Mouse (Mus musculus) megakaryocyte, embryonic 14.5 days (primary cell): ENCODE measurements around the gene Pjvk. TPM values are rescaled to one million over a fixed set of nuclear protein-coding genes. Genes with fewer than 3 reads are reported as not detected.

Experiments used
- H3K27me3 ChIP-seq: replicated peaks from 2 replicates; pipeline ENCODE3; 2012; ENCODE audit warnings: inconsistent platforms
- H3K36me3 ChIP-seq: replicated peaks from 2 replicates; pipeline ENCODE3; 2012; ENCODE audit warnings: low read length, inconsistent platforms, mixed read lengths
- H3K4me1 ChIP-seq: 2 replicates; pipeline ENCODE4 v1.6.1; 2012; ENCODE audit warnings: inconsistent platforms
- H3K4me3 ChIP-seq: replicated peaks from 2 replicates; pipeline ENCODE3; 2012; ENCODE audit warnings: moderate library complexity, mild to moderate bottlenecking, inconsistent platforms
- H3K9me3 ChIP-seq: 2 replicates; pipeline ENCODE4 v1.6.1; 2012; ENCODE audit warnings: inconsistent platforms
- FLI1 ChIP-seq: IDR thresholded peaks from 2 replicates; pipeline ENCODE4 v1.6.1; 2012; ENCODE audit warnings: low read length, inconsistent platforms, mixed read lengths
- GATA1 ChIP-seq: IDR thresholded peaks from 3 replicates; pipeline ENCODE4 v1.6.1; 2012; ENCODE audit warnings: mixed read lengths, low read length, inconsistent platforms, borderline replicate concordance
- polyA plus RNA-seq: library from polyadenylated mRNA; stranded (reverse); fragments of >175 nt; gene quantifications from 2 replicates; pipeline ENCODE4 v1.2.3, GENCODE M21; 2012; ENCODE audit warnings: low replicate concordance; ENCODE audit not compliant: insufficient read depth

Pjvk gene
- polyA plus RNA-seq, 1 experiment = not detected

DNA sequence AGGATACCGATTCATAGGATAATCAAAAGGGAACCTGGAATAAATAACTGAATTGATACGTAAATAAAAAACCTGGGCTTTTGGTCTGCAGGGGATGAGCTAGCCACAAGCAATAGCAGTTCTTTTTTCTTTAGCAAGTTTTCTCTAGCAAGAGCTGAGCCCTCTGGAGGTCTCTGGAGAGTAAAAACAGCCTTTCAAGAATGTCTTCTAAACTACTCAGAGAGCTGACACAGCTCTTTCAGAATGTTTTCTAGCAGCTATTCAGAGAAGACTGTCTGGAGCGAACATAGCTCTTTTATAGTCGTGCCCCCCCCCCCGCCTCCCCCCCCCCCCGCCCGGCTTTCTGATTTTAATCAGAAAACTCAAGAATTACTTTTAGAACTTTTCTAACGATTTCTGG, 11.1 kb downstream of the Pjvk start:
- peaks cover 4% of the 10 kb centered on the region for H3K27me3 ChIP-seq
- TF ChIP-seq GATA1 (no peak), FLI1 (no peak)

DNA sequence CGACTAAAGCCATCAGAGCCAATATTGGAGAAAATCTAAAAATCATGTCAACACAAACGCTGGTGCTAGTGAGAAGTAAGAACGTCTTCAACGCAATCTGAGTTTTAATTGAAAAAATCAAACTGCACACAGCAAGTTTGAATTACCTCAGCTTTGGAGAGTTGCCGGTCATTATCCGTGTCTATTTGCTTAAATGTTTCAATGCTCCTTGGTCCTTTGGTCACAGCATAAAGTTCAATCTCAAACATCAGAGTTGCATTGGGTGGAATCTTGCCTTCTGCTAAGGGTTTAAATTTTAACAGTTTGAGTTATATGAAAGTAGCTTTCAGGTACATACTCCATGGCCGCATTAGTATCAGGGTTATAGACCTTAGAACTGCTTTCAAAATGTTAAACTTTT, 17.3 kb downstream of the Pjvk start:
- TF ChIP-seq FLI1 (no peak), GATA1 (no peak)
- H3K9me3 ChIP-seq = no peaks in the 10 kb centered on the region
- H3K27me3 ChIP-seq = no peaks in the 10 kb centered on the region
- H3K36me3 ChIP-seq = peaks cover 69% of the 10 kb centered on the region
- H3K4me1 ChIP-seq = peaks cover 6% of the 10 kb centered on the region; the same call in 1 of the 2 replicates
- H3K4me3 ChIP-seq = no peak overlapping the region

More for the DNA sequence above, 11.1 kb downstream of the Pjvk start:
- H3K9me3 ChIP-seq = no peaks in the 10 kb centered on the region
- no peak overlapping the region for H3K4me3 ChIP-seq
- peaks cover 16% of the 10 kb centered on the region for H3K4me1 ChIP-seq
- peaks cover 29% of the 10 kb centered on the region for H3K36me3 ChIP-seq

DNA sequence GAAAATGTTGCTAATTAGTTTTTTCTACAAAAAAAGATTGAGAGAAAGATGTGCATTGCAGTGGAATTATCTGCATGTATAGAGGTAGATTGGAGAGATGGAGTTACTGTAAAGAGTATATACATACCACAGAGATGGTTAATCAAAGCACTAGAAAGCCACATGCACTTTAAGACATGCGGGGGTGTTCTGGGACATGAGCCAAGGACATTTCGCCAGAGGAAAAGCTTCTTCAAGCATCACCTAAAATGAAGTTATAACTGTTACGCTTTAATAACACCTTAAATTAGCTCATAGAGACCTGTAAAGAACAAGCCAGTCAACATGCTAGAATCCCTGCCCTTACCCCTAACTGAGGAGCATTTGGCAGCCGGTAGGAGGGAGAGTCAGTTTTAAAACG, 18.9 kb downstream of the Pjvk start:
- H3K36me3 ChIP-seq = peaks cover 61% of the 10 kb centered on the region
- no peak overlapping the region for H3K4me3 ChIP-seq
- no peaks in the 10 kb centered on the region for H3K9me3 ChIP-seq
- TF ChIP-seq FLI1 (no peak), GATA1 (no peak)
- H3K4me1 ChIP-seq = peaks cover 16% of the 10 kb centered on the region; the same call in 1 of the 2 replicates
- no peaks in the 10 kb centered on the region for H3K27me3 ChIP-seq

DNA sequence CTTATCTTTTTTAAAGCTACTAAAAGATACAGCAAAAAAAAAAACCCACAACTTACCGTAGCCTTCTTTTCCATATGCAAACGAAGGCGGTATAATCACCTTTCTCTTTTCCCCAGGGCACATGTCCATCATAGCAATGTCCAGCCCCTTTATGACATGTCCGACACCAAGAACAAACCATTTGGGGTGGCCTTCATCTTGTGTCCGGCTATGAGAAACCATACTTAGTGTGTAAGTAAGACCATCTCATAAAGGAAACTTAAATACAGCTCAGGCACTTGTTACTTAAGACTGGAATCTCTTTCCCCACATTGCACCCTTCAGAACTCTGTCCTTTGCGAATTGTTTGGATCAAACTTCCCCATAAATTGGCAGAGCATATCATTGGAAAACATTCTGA, 23.4 kb downstream of the Pjvk start:
- TF ChIP-seq FLI1 (no peak), GATA1 (no peak)
- Histone ChIP-seq H3K4me3 (peak overlapping the region; percentile 94), H3K9me3 (no peaks in the 10 kb centered on the region), H3K4me1 (peaks cover 44% of the 10 kb centered on the region), H3K36me3 (peaks cover 24% of the 10 kb centered on the region), H3K27me3 (no peaks in the 10 kb centered on the region)

DNA sequence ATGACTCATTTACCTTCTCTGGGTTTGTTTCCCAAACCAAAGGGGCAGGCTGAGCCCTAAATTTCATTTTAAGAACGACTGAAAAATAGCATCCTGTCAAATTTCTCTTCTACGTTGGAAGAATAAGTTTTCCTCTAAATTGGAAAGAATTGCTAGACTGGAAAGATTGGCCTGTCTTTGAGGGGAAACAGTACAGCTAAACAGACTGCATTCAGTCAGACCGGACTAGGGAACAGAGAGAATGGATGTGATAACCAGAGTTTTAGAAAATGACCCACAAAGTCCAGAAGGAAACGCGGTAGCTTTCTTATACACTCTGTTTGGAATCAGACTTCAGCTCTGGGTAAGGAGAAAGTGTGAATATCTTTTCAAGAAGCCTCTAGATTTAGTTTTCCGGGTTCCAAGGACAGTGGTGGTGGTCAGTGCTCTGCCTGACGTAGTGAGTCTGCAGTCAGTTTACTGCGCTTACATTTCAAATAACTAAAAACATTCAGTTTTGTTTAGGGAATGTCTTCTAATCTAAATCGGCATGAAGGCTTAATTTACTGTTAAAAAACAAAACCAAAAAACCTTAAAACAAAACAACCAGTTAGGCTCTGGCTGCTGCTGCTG, 24.0 kb downstream of the Pjvk start:
- no peaks in the 10 kb centered on the region for H3K27me3 ChIP-seq
- H3K4me1 ChIP-seq = peaks cover 50% of the 10 kb centered on the region
- TF ChIP-seq GATA1 = no peak
- no peak for TF ChIP-seq FLI1
- peak overlapping the region; percentile 94 for H3K4me3 ChIP-seq
- H3K36me3 ChIP-seq = peaks cover 18% of the 10 kb centered on the region
- H3K9me3 ChIP-seq = no peaks in the 10 kb centered on the region

DNA sequence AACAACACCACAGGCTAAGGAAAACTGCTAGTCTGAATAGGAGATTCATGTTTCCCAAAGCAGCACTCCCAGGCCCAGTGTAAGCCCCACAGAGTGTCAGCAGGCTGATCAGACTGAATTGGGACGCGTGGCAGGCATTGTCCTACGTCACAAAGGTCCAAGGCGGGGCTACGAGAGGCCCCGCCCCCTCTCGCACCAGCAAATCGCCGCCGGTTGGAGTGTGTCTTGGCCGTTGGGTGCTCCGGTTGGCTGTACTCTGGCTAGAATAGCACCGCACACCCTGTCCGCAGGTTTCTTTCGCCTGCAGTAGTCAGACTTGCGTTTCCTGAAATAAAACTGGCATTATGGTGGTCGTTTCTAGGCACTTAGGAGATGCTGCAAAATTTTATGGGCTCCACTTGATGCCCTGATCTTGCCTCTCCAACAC, 24.7 kb downstream of the Pjvk start, which contains the start of gene Fkbp7:
Gene Fkbp7, minus strand, starts transcription at position 151 of the 427 bp plus-strand sequence.
- no peaks in the 10 kb centered on the region for H3K9me3 ChIP-seq
- no peak for TF ChIP-seq GATA1
- no peak for TF ChIP-seq FLI1
- H3K4me1 ChIP-seq = peaks cover 55% of the 10 kb centered on the region
- peak within 1 kb of the TSS; percentile 94 for H3K4me3 ChIP-seq
- H3K36me3 ChIP-seq = peaks cover 18% of the 10 kb centered on the region
- H3K27me3 ChIP-seq = no peaks in the 10 kb centered on the region

DNA sequence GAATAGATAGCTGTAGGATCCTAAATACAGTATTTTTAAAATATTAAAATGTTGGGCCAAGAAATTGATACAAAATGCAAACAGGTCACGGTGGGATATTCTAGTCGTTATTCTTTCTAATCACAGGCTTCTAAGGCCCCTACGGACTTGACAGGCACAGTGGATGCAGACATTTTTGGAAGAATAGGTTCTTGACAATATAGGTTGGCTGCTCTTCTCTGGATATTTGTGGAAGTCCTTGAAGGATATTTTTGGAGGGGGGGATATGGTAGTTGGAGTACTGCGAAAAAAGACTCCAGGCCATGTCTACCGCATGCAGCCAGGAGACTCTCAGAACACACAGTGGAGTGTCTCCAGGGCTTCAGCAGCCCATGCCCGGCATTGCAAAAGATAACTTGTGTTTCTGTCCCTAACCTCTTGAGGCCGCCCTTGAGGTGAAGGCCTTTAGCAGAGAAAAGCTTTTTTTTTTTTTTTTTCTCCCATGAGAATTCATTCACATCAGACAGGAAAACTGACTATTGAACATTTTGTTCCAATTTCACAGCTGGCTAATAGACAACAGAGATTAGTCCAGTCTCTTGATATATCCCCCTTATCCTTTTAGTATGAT, 25.3 kb downstream of the Pjvk start:
- TF ChIP-seq GATA1 (no peak), FLI1 (no peak)
- Histone ChIP-seq H3K27me3 (no peaks in the 10 kb centered on the region), H3K4me3 (peak overlapping the region; percentile 94), H3K36me3 (peaks cover 20% of the 10 kb centered on the region), H3K4me1 (peaks cover 58% of the 10 kb centered on the region), H3K9me3 (no peaks in the 10 kb centered on the region)

DNA sequence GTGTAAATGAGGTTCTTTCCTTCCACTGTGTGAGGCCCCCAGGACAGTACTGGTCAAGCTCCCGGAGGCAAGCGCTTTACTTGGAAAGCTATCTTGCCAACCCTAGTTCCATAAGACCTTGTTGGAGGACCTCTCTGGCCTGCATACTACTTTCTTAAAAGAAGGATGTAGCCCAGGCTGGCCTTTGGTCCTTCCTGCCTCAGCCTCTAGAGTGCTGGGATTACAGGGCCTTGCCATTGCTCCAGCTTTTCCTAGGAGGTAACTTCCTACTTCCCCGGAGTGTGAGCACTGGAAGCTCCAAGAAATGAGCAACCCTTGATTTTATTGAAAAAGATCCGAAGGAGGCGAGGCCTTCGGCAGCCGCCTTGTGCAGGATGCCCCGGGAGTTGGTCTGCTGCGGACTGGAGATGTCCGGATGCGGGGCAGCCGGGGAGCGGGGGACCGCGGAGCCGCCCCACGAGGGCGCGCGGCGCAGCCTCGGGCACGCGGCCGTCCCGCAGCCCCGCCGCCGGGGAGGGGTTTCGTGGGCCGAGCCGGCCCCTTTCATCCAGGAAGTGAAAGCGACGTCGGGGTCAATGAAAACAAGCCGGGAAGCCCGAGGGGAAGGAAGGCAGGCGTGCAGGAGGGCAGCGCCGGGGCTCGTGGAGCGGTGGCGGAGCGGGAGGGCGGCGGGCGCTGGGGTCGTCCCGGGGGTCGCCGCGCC, 26.6 kb downstream of the Pjvk start, which contains the start of gene Plekha3:
Gene Plekha3, plus strand, starts transcription at position 557 of the 703 bp plus-strand sequence.
- Histone ChIP-seq H3K36me3 (peaks cover 21% of the 10 kb centered on the region), H3K27me3 (no peaks in the 10 kb centered on the region), H3K9me3 (no peaks in the 10 kb centered on the region), H3K4me1 (peaks cover 68% of the 10 kb centered on the region), H3K4me3 (peak within 1 kb of the TSS; percentile 95)
- TF ChIP-seq FLI1 (no peak), GATA1 (no peak)

DNA sequence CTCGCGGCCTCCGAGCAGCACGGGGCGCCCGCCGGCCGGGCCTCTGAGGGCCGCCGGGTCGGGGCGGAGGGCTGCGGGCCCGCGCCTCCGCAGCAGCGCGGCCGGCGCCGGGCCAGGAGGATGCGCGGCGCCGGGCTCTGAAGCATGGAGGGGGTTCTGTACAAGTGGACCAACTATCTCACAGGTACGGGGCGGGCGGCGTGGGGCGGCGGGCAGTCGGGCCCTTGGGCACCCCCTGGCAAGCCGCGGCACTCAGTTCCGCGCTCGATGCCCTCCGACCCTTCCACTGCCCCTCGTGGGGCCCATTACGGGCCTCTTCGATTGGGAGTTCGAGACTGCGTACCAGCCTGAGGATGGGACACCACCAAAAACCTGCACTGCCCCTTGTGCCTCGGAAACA, 27.2 kb downstream of the Pjvk start:
- TF ChIP-seq GATA1 (no peak), FLI1 (no peak)
- H3K9me3 ChIP-seq = no peaks in the 10 kb centered on the region
- no peaks in the 10 kb centered on the region for H3K27me3 ChIP-seq
- H3K4me3 ChIP-seq = peak overlapping the region; percentile 95
- peaks cover 71% of the 10 kb centered on the region for H3K4me1 ChIP-seq
- peaks cover 26% of the 10 kb centered on the region for H3K36me3 ChIP-seq

DNA sequence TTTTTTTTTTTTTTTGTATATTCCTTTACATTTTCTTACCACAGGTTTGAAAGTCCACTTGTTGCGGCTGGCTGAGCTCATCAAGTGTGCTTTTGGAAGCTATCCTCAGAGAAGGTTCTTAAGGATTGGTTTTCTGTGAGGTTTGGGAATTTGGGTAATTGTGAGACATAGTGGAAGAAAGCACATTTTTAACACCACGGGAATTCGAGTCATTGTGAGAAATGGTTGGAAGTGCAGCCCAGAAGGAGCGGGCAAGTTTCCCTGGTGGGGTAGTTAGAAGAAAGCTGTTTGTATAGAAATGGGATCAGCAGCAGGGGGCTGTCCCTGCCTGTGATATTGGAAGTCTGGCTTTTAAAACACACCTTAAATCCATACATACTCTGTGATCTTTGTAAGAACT, 27.7 kb downstream of the Pjvk start:
- H3K36me3 ChIP-seq = peaks cover 31% of the 10 kb centered on the region
- no peaks in the 10 kb centered on the region for H3K27me3 ChIP-seq
- H3K4me1 ChIP-seq = peaks cover 71% of the 10 kb centered on the region
- peak overlapping the region; percentile 95 for H3K4me3 ChIP-seq
- TF ChIP-seq GATA1 (no peak), FLI1 (no peak)
- no peaks in the 10 kb centered on the region for H3K9me3 ChIP-seq
